Mouse (Mus musculus) forebrain, embryonic 14.5 days (tissue): ENCODE measurements around the gene Slc10a1. TPM values are rescaled to one million over a fixed set of nuclear protein-coding genes. Genes with fewer than 3 reads are reported as not detected.

Experiments
- ATAC-seq: fragments of 200-750 bp; cut with Nextera tagmentation; 2 replicates; pipeline ENCODE4 v1.8.0; 2017; ENCODE audit warnings: mild to moderate bottlenecking, moderate library complexity
- DNase-seq: peaks from one replicate; pipeline ENCODE4 v3.0.0-alpha.2; 2015; ENCODE audit warnings: low spot score
- H3K27ac ChIP-seq: fragments of 300-500 bp; sonication (generic); 2 replicates; pipeline ENCODE4 v1.5.1; 2014; ENCODE audit warnings: low read depth, mild to moderate bottlenecking, control low read depth, low read length, moderate library complexity
- H3K27me3 ChIP-seq: fragments of 300-500 bp; sonication (generic); replicated peaks from 2 replicates; pipeline ENCODE4 v1.6.1; 2014; ENCODE audit warnings: low read length, control low read depth, mixed read lengths; ENCODE audit not compliant: control insufficient read depth, insufficient read depth
- H3K36me3 ChIP-seq: fragments of 300-500 bp; sonication (generic); 2 replicates; pipeline ENCODE4 v1.6.1; 2014; ENCODE audit warnings: low read length, control low read depth; ENCODE audit not compliant: control insufficient read depth, insufficient read depth
- H3K4me1 ChIP-seq: fragments of 300-500 bp; sonication (generic); 2 replicates; pipeline ENCODE4 v1.6.1; 2014; ENCODE audit warnings: antibody characterized with exemption, low read length, control low read depth; ENCODE audit not compliant: control insufficient read depth, insufficient read depth
- H3K4me2 ChIP-seq: fragments of 300-500 bp; sonication (generic); 2 replicates; pipeline ENCODE4 v1.6.1; 2014; ENCODE audit warnings: mild to moderate bottlenecking, control low read depth, low read length
- H3K4me3 ChIP-seq: fragments of 300-500 bp; sonication (generic); 2 replicates; pipeline ENCODE4 v1.5.1; 2014; ENCODE audit warnings: low read depth, low read length, control low read depth
- H3K9ac ChIP-seq: fragments of 300-500 bp; sonication (generic); 2 replicates; pipeline ENCODE4 v1.6.1; 2014; ENCODE audit warnings: mild to moderate bottlenecking, low read length, control low read depth, moderate library complexity
- H3K9me3 ChIP-seq: fragments of 300-500 bp; sonication (generic); replicated peaks from 2 replicates; pipeline ENCODE4 v1.6.1; 2016; ENCODE audit warnings: low read length, control low read depth, mixed read lengths; ENCODE audit not compliant: control insufficient read depth
- WGBS: fragments of 180-500 bp; shearing (Covaris S2); extraction: QIAGEN DNeasy Blood & Tissue Kit; methylation state at CpG from one replicate; pipeline ENCODE4 v1.1.7; 2014; 5-methylcytosine and 5-hydroxymethylcytosine counted together
- polyA plus RNA-seq: library from polyadenylated mRNA; unstranded; fragments of >200 nt; fragmentation: Nextera tagmentation; extraction: Ambion mirVana; gene quantifications from 2 replicates; pipeline ENCODE4 v1.2.1, GENCODE M21; 2014

The Slc10a1 gene
- polyA plus RNA-seq = 0.10 and 0.22 TPM in 2 replicates

DNA sequence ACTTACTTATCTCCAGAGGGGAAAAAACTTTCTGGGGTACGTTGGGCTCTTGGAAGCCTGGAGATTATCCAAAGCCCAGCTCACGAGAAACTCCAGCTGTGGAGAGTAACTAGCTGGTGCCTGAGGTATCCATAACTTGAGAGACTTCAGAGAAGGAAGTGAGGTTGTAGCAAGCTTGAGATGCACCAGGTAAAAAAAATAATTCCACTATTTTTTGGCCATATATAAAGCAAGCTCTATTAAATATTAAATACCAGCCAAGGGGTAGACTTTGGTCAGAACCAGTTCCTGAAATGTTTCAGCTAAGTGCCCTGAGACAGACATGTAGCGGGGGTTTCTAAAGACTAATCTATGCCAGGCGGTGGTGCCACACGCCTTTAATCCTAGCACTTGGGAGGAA lies at the start of gene Slc10a1:
TSS of gene Slc10a1 (minus strand) at position 101 of the 400 bp plus-strand sequence.
- DNase-seq (no peak), ATAC-seq (no peak)
- 90% methylated on average over 5 of the region's 5 CpGs for WGBS
- no peaks in the 10 kb centered on the region for H3K27me3 ChIP-seq
- H3K9me3 ChIP-seq = no peaks in the 10 kb centered on the region
- no peak within 1 kb of the TSS for H3K4me2 ChIP-seq
- no peaks in the 10 kb centered on the region for H3K4me1 ChIP-seq
- no peak within 1 kb of the TSS for H3K4me3 ChIP-seq
- no peaks in the 10 kb centered on the region for H3K36me3 ChIP-seq
- no peak within 1 kb of the TSS for H3K9ac ChIP-seq
- no peak within 1 kb of the TSS for H3K27ac ChIP-seq

DNA sequence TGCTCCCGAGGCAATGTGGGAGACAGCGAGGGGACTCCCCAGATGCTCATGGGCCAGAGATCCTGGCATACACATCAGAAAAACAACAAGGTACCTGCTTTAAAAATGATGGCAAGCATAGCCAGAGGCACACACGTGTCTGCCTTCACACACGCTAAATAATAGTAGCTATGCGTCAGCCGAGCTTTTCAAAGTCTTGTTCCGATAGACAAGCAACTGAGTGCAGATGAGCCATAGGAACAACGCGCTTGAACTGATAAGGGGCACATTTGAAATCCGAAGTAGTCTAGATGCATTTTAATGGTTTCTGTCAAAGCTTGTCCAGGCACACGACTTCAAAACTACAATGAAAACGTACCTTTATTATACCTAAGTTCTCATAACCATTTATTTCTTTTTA lies 49.1 kb upstream of the Slc10a1 start:
- Histone ChIP-seq H3K4me2 (no peak overlapping the region), H3K4me1 (no peaks in the 10 kb centered on the region), H3K4me3 (no peak overlapping the region), H3K36me3 (no peaks in the 10 kb centered on the region), H3K9me3 (no peaks in the 10 kb centered on the region), H3K27ac (no peak overlapping the region), H3K27me3 (no peaks in the 10 kb centered on the region), H3K9ac (no peak overlapping the region)
- ATAC-seq (no peak), DNase-seq (no peak)
- 93% methylated on average over 12 of the region's 12 CpGs for WGBS

DNA sequence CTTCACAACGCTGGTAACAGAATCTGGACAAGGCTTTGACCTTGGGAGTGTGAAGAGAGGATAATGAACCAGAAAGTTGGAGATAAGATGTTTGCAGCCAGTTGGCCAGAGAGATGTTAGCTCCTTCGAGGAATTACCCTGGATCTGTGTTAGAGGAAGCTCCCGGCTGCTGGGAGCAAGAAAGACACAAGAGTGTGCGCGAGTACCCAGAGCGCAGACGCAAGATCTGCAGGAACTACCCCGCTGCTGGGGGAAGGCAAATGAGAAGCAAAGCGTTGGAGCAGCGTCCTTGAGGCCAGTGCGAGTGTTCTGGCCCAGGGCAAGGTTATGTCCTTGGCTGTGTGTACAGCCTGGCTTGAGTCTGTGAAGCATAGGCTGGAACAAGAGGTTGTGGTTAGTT lies 45.0 kb upstream of the Slc10a1 start:
- ATAC-seq = no peak
- Histone ChIP-seq H3K9ac (no peak overlapping the region), H3K4me3 (no peak overlapping the region), H3K4me1 (0 out of 2 replicates have a peak, but pooled peaks cover 4% of the 10 kb centered on the region), H3K27me3 (no peaks in the 10 kb centered on the region), H3K9me3 (no peaks in the 10 kb centered on the region), H3K27ac (no peak overlapping the region), H3K4me2 (no peak overlapping the region), H3K36me3 (no peaks in the 10 kb centered on the region)
- WGBS = 82% methylated on average over 11 of the region's 11 CpGs
- no peak for DNase-seq

DNA sequence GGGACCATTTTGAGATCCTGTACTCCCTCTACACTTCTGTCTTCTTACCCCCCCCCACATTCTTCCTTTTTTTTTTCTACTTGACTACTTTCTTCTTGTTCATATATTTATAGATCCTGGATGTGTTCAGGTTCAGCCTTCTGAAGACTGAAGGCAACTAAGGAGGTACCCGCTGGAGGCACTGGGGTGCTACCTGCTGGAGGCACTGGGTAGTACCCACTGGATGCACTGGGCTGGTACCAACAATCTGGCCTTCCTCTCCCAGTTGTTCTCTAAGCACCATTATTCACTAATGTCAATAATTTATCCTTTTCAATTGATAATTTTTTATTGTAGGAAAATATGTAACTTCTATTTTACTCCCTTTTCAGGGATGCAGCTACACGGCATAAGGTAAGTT lies 43.5 kb upstream of the Slc10a1 start:
- Histone ChIP-seq H3K4me1 (0 out of 2 replicates have a peak, but pooled peaks cover 4% of the 10 kb centered on the region), H3K9me3 (no peaks in the 10 kb centered on the region), H3K36me3 (no peaks in the 10 kb centered on the region), H3K4me3 (no peak overlapping the region), H3K27ac (no peak overlapping the region), H3K4me2 (no peak overlapping the region), H3K27me3 (no peaks in the 10 kb centered on the region), H3K9ac (no peak overlapping the region)
- DNase-seq = no peak
- ATAC-seq = no peak
- 92% methylated on average over 2 of the region's 2 CpGs for WGBS

DNA sequence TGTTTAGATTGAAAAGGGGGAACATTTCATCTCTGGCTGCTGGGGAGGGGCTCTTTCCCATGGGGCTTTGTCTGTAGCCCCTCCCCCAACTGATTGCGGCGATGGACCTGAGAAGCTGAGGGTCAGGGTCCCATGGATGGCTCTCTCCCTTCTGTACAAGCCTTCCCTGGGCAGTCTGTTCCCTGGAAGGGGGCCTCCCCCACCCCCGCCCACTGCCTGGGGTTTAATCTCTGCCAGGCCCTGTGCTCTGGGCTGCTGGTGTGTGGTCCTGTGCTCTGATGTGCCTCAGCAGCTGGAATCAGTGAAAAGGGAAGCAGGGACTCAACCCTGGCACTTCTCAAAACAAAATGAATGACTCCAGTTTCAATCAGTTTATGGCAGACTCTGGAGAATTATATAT lies 41.3 kb upstream of the Slc10a1 start:
- 5% methylated on average over 3 of the region's 3 CpGs for WGBS
- no peak for DNase-seq
- no peak overlapping the region for H3K4me2 ChIP-seq

DNA sequence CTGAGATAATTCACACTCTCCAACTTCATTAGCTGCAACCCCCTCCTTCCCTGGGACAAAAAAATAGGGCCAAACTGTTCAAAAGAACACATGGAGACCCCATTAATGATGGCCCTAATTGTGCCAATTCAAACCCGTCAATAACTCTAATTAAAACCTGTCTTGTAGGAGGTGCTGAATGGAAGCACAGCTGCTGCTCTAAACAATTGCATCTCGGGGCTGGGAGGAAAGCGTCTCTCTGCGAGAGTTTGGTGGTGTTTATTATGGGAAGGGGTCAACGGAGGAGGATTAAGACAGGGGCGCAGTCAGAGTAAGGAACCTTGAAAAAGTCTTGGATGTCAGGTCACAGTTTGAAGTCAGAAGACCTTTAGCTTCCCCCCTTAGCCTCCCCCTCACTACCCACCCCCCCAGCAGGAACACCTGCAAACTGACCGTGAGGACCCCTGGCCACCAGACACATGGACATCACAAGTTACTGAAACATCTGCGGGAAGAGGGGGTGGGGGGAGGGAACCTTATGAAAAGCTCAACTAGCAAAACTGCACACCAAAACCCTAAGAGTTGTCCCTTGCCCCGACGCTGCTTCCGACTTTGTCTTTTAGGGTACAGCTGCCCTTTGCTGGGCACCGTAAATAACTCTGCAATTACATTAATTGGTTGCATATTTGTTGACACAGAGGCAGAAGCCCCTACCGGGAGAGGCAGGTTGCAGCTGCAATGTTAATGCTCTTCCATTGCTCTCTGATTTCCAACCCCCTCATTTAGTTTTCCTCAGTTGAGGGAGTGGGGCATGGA lies 34.5 kb upstream of the Slc10a1 start:
- Histone ChIP-seq H3K36me3 (no peaks in the 10 kb centered on the region), H3K9me3 (no peaks in the 10 kb centered on the region), H3K27ac (0 out of 2 replicates have a peak overlapping the region, but pooled peaks have one; percentile 27), H3K4me2 (peak overlapping the region; percentile 23; the same call in 1 of the 2 replicates), H3K4me1 (peaks cover 19% of the 10 kb centered on the region), H3K9ac (no peak overlapping the region), H3K27me3 (peaks cover 12% of the 10 kb centered on the region; the same call in 1 of the 2 replicates), H3K4me3 (no peak overlapping the region)
- peak; percentile 88 for ATAC-seq
- peak; percentile 90 for DNase-seq
- 4% methylated on average over 13 of the region's 13 CpGs for WGBS

More for the DNA sequence above, 41.3 kb upstream of the Slc10a1 start:
- Histone ChIP-seq H3K27ac (no peak overlapping the region), H3K9ac (peak overlapping the region; percentile 43; the same call in 1 of the 2 replicates), H3K4me3 (no peak overlapping the region), H3K36me3 (no peaks in the 10 kb centered on the region), H3K4me1 (0 out of 2 replicates have a peak, but pooled peaks cover 4% of the 10 kb centered on the region), H3K9me3 (no peaks in the 10 kb centered on the region), H3K27me3 (no peaks in the 10 kb centered on the region)
- no peak for ATAC-seq

DNA sequence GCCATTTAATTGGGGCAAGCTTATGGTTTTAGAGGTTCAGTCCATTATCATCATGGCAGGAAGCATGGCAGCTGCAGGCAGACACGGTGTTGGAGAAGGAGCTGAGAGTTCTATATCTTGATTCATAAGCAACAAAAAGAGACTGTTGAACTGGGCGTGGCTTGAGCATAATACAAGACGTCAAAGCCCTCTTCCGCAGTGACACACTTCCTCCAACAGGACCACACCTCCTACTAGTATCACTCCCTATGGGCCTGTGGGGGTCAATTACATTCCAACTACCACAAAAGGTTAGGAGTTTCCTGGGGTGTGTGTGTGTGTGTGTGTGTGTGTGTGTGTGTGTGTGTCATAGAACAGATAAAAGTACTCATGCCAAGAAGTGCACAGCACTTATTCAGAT lies 32.4 kb upstream of the Slc10a1 start:
- H3K4me3 ChIP-seq = no peak overlapping the region
- no peak overlapping the region for H3K4me2 ChIP-seq
- ATAC-seq = no peak
- no peak overlapping the region for H3K9ac ChIP-seq
- WGBS = 66% methylated on average over 4 of the region's 4 CpGs
- peaks cover 19% of the 10 kb centered on the region for H3K4me1 ChIP-seq
- H3K27ac ChIP-seq = no peak overlapping the region
- H3K9me3 ChIP-seq = no peaks in the 10 kb centered on the region
- no peak for DNase-seq
- peaks cover 16% of the 10 kb centered on the region; the same call in 1 of the 2 replicates for H3K27me3 ChIP-seq
- H3K36me3 ChIP-seq = no peaks in the 10 kb centered on the region

DNA sequence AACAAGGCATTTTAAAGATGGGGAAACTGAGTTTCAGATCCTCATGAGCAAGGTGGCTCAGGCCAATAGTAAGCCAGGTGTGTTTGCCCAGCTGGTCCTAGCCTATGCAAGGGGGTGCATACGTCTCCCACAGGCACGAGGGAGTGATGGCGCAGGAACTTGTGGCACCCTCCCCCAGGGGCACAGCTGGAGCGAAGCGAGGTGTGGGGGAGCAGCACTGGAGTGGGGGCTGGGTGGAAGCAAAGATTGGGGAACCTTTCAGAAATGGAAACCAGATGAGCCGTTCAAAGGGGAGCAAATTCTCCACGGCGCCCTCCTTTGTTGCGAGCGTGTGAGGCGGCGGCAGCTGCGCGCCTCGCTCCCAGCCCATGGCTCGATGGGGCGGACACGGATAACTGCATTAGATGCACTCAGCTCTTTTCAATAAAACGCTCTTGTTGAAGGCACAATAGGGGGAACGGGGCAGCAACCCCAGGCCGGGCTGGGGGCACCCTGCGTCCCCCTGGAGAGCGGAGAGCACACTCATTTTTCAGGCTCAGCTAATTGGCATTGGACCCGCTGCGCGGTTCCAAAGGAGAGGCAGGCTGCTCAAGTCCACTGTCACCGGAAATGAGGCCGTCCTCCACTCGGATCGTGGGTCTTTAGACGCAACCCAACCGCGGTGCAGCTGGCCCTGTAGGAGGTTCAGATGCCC lies 30.2 kb upstream of the Slc10a1 start:
- peak; percentile 52 for ATAC-seq
- WGBS = 3% methylated on average over 33 of the region's 33 CpGs
- Histone ChIP-seq H3K4me2 (peak overlapping the region; percentile 42), H3K4me3 (peak overlapping the region; percentile 19), H3K4me1 (peaks cover 19% of the 10 kb centered on the region), H3K9ac (peak overlapping the region; percentile 53), H3K27me3 (peaks cover 16% of the 10 kb centered on the region; the same call in 1 of the 2 replicates), H3K9me3 (no peaks in the 10 kb centered on the region), H3K36me3 (no peaks in the 10 kb centered on the region), H3K27ac (peak overlapping the region; percentile 29; the same call in 1 of the 2 replicates)
- DNase-seq = peak; percentile 59
